8 mouse cellular contexts compared by ENCODE assay signal in genomic region chr2:85050001-85050634, GRCm38 (mm10). TPM values are rescaled to one million over a fixed set of nuclear protein-coding genes. Genes with fewer than 3 reads are reported as not detected.
DNase-seq lines count a peak whose midpoint lies in the region; ATAC-seq and TF ChIP-seq lines count a peak whose summit lies in the region.

No protein-coding gene starts in this region.

- peak overlapping the region; percentile 37; the same call in 1 of the 2 replicates for H3K9ac ChIP-seq in forebrain, embryonic 11.5 days (ENCODE audit: low read length)
- peak overlapping the region; percentile 70 for H3K9ac ChIP-seq in heart, embryonic 16.5 days (ENCODE audit: low read length)

- peaks cover 28% of the 10 kb centered on the region for H3K4me1 ChIP-seq in forebrain, embryonic 11.5 days (replicated peaks; ENCODE audit: control insufficient read depth, insufficient read depth, low read length)
- H3K4me1 ChIP-seq in heart, embryonic 16.5 days (ENCODE audit: control insufficient read depth, insufficient read depth, low read length): peaks cover 10% of the 10 kb centered on the region
- H3K4me1 ChIP-seq in lung, adult 2 months (ENCODE audit: control insufficient read depth, insufficient read depth, low read length): peaks cover 20% of the 10 kb centered on the region

- H3K9me3 ChIP-seq in forebrain, embryonic 11.5 days (ENCODE audit: control insufficient read depth, low read length): no peaks in the 10 kb centered on the region
- no peaks in the 10 kb centered on the region for H3K9me3 ChIP-seq in heart, embryonic 16.5 days (replicated peaks; ENCODE audit: control insufficient read depth, low read length)

- peak overlapping the region; percentile 14 for H3K4me3 ChIP-seq in forebrain, embryonic 11.5 days (ENCODE audit: low read depth, low read length)
- peak overlapping the region; percentile 52 for H3K4me3 ChIP-seq in heart, embryonic 16.5 days (ENCODE audit: low read length)
- peak overlapping the region; percentile 84 for H3K4me3 ChIP-seq in lung, adult 2 months (replicated peaks; ENCODE audit: extremely low read depth, low read depth, low read length)

- TF ChIP-seq POLR2A in lung, adult 2 months (IDR thresholded peaks at IDR 0.05; ENCODE audit: borderline replicate concordance, extremely low read depth, low read depth, low read length): peak; percentile 65; the same call in 1 of the 2 replicates

- 9% methylated on average over 10 of the region's 10 CpGs for WGBS in forebrain, embryonic 11.5 days
- 23% methylated on average over 9 of the region's 10 CpGs for WGBS in heart, embryonic 16.5 days
- 14% methylated on average over 9 of the region's 10 CpGs for WGBS in lung, adult 2 months

- H3K27ac ChIP-seq in forebrain, embryonic 11.5 days (ENCODE audit: low read depth, low read length): peak overlapping the region; percentile 41; the same call in 1 of the 2 replicates
- peak overlapping the region; percentile 92 for H3K27ac ChIP-seq in heart, embryonic 16.5 days (ENCODE audit: low read length)

- peaks cover 3% of the 10 kb centered on the region; the same call in 1 of the 2 replicates for H3K36me3 ChIP-seq in forebrain, embryonic 11.5 days (ENCODE audit: control insufficient read depth, insufficient read depth, low read length)
- peaks cover 19% of the 10 kb centered on the region for H3K36me3 ChIP-seq in heart, embryonic 16.5 days (ENCODE audit: control insufficient read depth, insufficient read depth)

- H3K27me3 ChIP-seq in forebrain, embryonic 11.5 days (ENCODE audit: control insufficient read depth, insufficient read depth, low read length): no peaks in the 10 kb centered on the region
- no peaks in the 10 kb centered on the region for H3K27me3 ChIP-seq in heart, embryonic 16.5 days (ENCODE audit: control insufficient read depth, insufficient read depth, low read length)

- peak; percentile 28; the same call in 1 of the 2 replicates for ATAC-seq in forebrain, embryonic 11.5 days (replicated peaks; ENCODE audit: low FRiP score)
- peak; percentile 21; the same call in 1 of the 2 replicates for ATAC-seq in heart, embryonic 16.5 days (replicated peaks; ENCODE audit: extremely low read depth, insufficient read depth, low FRiP score)

- DNase-seq in left cerebral cortex, adult 18-20 months (ENCODE audit: low spot score in 2 of 2): peak; percentile 44 to 60
- DNase-seq in left cerebral cortex, adult 11 months (ENCODE audit: low spot score): no peak
- DNase-seq in forebrain, embryonic 11.5 days (ENCODE audit: low spot score): peak; percentile 75
- peak; percentile 74 for DNase-seq in kidney, postnatal 14 days
- DNase-seq in lung, adult 2 months: peak; percentile 76
- DNase-seq in ovary, postnatal 10 days (ENCODE audit: low spot score): peak; percentile 44
- no peak for DNase-seq in spleen, adult 12 weeks (ENCODE audit: low spot score)

- TF ChIP-seq CTCF in lung, adult 2 months (IDR thresholded peaks at IDR 0.05; ENCODE audit: insufficient read depth, low read length): no peak

- H3K4me2 ChIP-seq in forebrain, embryonic 11.5 days (ENCODE audit: low read depth, low read length, severe bottlenecking): peak overlapping the region; percentile 46
- H3K4me2 ChIP-seq in heart, embryonic 16.5 days (ENCODE audit: low read depth, low read length): peak overlapping the region; percentile 80

RNA-seq across cellular contexts. Expression of gene Tnks1bp1, which starts 2.3 kb away (rescaled TPM):
- total RNA-seq in left cerebral cortex, adult 18-20 months (2021): 100 to 1,000 TPM; 128 to 136 TPM
- polyA plus RNA-seq in forebrain, embryonic 11.5 days (2014; fragmentation: Nextera tagmentation; extraction: Ambion mirVana): 10.0 and 10.2 TPM in 2 replicates
- polyA plus RNA-seq in heart, embryonic 16.5 days (2015; fragmentation: Nextera tagmentation; extraction: Ambion mirVana): 23.6 and 32.3 TPM in 2 replicates
- 208 and 218 TPM in 2 replicates for polyA plus RNA-seq in lung, adult 2 months (2012; rRNA removed)

RNA-seq across cellular contexts. Expression of gene P2rx3, which starts 12.9 kb away (rescaled TPM):
- total RNA-seq in left cerebral cortex, adult 18-20 months (2021): 1 to 10 TPM; 1.9 to 2.1 TPM
- polyA plus RNA-seq in forebrain, embryonic 11.5 days (2014; fragmentation: Nextera tagmentation; extraction: Ambion mirVana): 1.6 and 1.9 TPM in 2 replicates
- polyA plus RNA-seq in heart, embryonic 16.5 days (2015; fragmentation: Nextera tagmentation; extraction: Ambion mirVana): 0.60 and 0.79 TPM in 2 replicates
- polyA plus RNA-seq in lung, adult 2 months (2012; rRNA removed): 0.20 and 0.27 TPM in 2 replicates

RNA-seq across cellular contexts. Expression of gene Ssrp1, which starts 13.1 kb away (rescaled TPM):
- 100 to 1,000 TPM; 105 to 109 TPM for total RNA-seq in left cerebral cortex, adult 18-20 months (2021)
- 375 and 413 TPM in 2 replicates for polyA plus RNA-seq in forebrain, embryonic 11.5 days (2014; fragmentation: Nextera tagmentation; extraction: Ambion mirVana)
- 136 and 148 TPM in 2 replicates for polyA plus RNA-seq in heart, embryonic 16.5 days (2015; fragmentation: Nextera tagmentation; extraction: Ambion mirVana)
- 72.9 and 97.8 TPM in 2 replicates for polyA plus RNA-seq in lung, adult 2 months (2012; rRNA removed)

Comparison
In these comparisons a context has a peak if more than half of its experiments do, and no peak if none do; other contexts are left out.
1. DNase-seq: peak in left cerebral cortex, adult 18-20 months (2 of 2), forebrain, embryonic 11.5 days (single experiment), kidney, postnatal 14 days (single experiment), lung, adult 2 months (single experiment) and ovary, postnatal 10 days (single experiment); none in left cerebral cortex, adult 11 months (single experiment) and spleen, adult 12 weeks (single experiment).
2. H3K4me3 ChIP-seq: peak in every context shown above with its lines; median percentile 84 in lung, adult 2 months; 52 in heart, embryonic 16.5 days; 14 in forebrain, embryonic 11.5 days.